Mouse (Mus musculus): ENCODE measurements around the gene Slc15a4.

DNA sequence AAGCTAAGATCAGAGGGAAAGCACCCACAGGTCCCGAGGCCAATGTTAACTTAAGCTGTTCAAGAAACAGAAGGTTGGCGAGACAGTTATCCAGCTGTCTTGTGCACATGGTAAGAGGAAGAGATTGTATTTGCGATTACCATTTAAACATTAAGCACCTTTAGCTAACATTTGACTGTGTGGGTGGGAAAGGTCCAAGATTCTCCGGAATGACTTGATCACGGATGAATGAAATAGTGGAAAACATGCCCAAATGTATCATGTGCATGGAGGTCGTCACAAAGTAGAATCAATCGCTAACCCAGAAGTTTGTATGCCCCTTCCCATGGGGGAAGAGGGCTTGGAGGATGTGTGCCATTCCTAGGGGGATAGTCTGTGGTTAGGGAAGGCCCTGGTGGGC is 969 bp upstream of the Slc15a4 start:
- TF ChIP-seq CTCF (IDR thresholded peaks at IDR 0.05; ENCODE audit: extremely low read depth, insufficient read depth, low read length) (no peak), POLR2A (IDR thresholded peaks at IDR 0.05; ENCODE audit: extremely low read depth, insufficient read depth, low read length) (no peak)

Data from cortical plate, adult 2 months (tissue).